Mouse (Mus musculus) bone marrow, adult 2 months (tissue): Measurements from ENCODE around the gene Porcn. TPM values are rescaled to one million over a fixed set of nuclear protein-coding genes. Genes with fewer than 3 reads are reported as not detected.

Source experiments
- H3K27ac ChIP-seq: fragments of 200-500 bp; 2 replicates; pipeline ENCODE4 v1.5.1; 2012; ENCODE audit warnings: low read depth, mild to moderate bottlenecking, control low read depth, inconsistent platforms, low read length; ENCODE audit not compliant: control insufficient read depth, poor library complexity, insufficient read depth
- H3K4me1 ChIP-seq: fragments of 200-500 bp; 2 replicates; pipeline ENCODE4 v1.6.1; 2011; ENCODE audit warnings: low read length; ENCODE audit not compliant: control insufficient read depth, insufficient read depth
- H3K4me3 ChIP-seq: fragments of 200-500 bp; replicated peaks from 2 replicates; pipeline ENCODE3; 2011; ENCODE audit warnings: mild to moderate bottlenecking, low read depth, low read length, control low read depth; ENCODE audit not compliant: control insufficient read depth
- CTCF ChIP-seq: fragments of 200-500 bp; IDR thresholded peaks from 2 replicates; pipeline ENCODE4 v1.5.1; 2011; ENCODE audit warnings: low read length, control low read depth; ENCODE audit not compliant: control insufficient read depth, insufficient read depth
- POLR2A ChIP-seq: fragments of 200-500 bp; IDR thresholded peaks from 2 replicates; pipeline ENCODE4 v1.6.1; 2011; ENCODE audit warnings: low read depth, mild to moderate bottlenecking, control low read depth, low read length, borderline replicate concordance; ENCODE audit not compliant: control insufficient read depth
- WGBS: fragments of 180-500 bp; shearing (Covaris S2); methylation state at CpG from one replicate; pipeline ENCODE4 v1.1.7; 2018; 5-methylcytosine and 5-hydroxymethylcytosine counted together
- polyA plus RNA-seq: library from polyadenylated mRNA; stranded (reverse); fragments of >200 nt; gene quantifications from 2 replicates; pipeline ENCODE4 v1.2.4, GENCODE M21; 2011; ENCODE audit warnings: low replicate concordance; ENCODE audit not compliant: missing spikeins, insufficient read depth, insufficient read length

Porcn gene
- polyA plus RNA-seq, 1 experiment, result 5.0 TPM

- TF ChIP-seq CTCF, result no peak
- TF ChIP-seq POLR2A, result no peak
- H3K4me1 ChIP-seq, result no peaks in the 10 kb centered on the region
- H3K4me3 ChIP-seq, result no peak overlapping the region
- H3K27ac ChIP-seq, result no peak overlapping the region
- 82% methylated on average over 14 of the region's 14 CpGs for WGBS
Measured at GRCm38 (mm10) chrX:8203105-8203504, 3.2 kb downstream of the Porcn start.

- Histone ChIP-seq H3K4me1 (no peaks in the 10 kb centered on the region; the same call in 1 of the 2 replicates), H3K4me3 (peak within 1 kb of the TSS; percentile 91), H3K27ac (peak within 1 kb of the TSS; percentile 67)
- 15% methylated on average over 10 of the region's 10 CpGs for WGBS
- TF ChIP-seq CTCF, result no peak
- TF ChIP-seq POLR2A, result no peak
Measured at GRCm38 (mm10) chrX:8193419-8193723, 13.0 kb downstream of the Porcn start, which contains the start of gene Ebp. Gene Ebp, minus strand, starts transcription at chrX:8193512.

- H3K4me1 ChIP-seq, result no peaks in the 10 kb centered on the region; the same call in 1 of the 2 replicates
- 12% methylated on average over 38 of the region's 38 CpGs for WGBS
- TF ChIP-seq CTCF (no peak), POLR2A (peak; percentile 80; the same call in 1 of the 2 replicates)
- H3K27ac ChIP-seq, result peak overlapping the region; percentile 67
- H3K4me3 ChIP-seq, result peak overlapping the region; percentile 91
Measured at GRCm38 (mm10) chrX:8192640-8193418, 13.5 kb downstream of the Porcn start.

- peak overlapping the region; percentile 67; the same call in 1 of the 2 replicates for H3K27ac ChIP-seq
- peak overlapping the region; percentile 91 for H3K4me3 ChIP-seq
- no peaks in the 10 kb centered on the region; the same call in 1 of the 2 replicates for H3K4me1 ChIP-seq
- no peak for TF ChIP-seq POLR2A
- TF ChIP-seq CTCF, result no peak
- 12% methylated on average over 13 of the region's 13 CpGs for WGBS
Measured at GRCm38 (mm10) chrX:8192126-8192639, 14.1 kb downstream of the Porcn start.

- WGBS, result 40% methylated on average over 7 of the region's 7 CpGs
- H3K4me1 ChIP-seq, result no peaks in the 10 kb centered on the region
- H3K27ac ChIP-seq, result no peak overlapping the region
- TF ChIP-seq CTCF, result no peak
- no peak for TF ChIP-seq POLR2A
- H3K4me3 ChIP-seq, result no peak overlapping the region
Measured at GRCm38 (mm10) chrX:8182871-8183540, 23.3 kb downstream of the Porcn start.

GRCm38 (mm10) chrX:8179646-8180045 is 26.7 kb downstream of the Porcn start:
- H3K27ac ChIP-seq, result no peak overlapping the region
- H3K4me1 ChIP-seq, result no peaks in the 10 kb centered on the region; the same call in 1 of the 2 replicates
- H3K4me3 ChIP-seq, result no peak overlapping the region
- WGBS, result 65% methylated on average over 5 of the region's 5 CpGs
- TF ChIP-seq CTCF, result no peak
- TF ChIP-seq POLR2A, result no peak

GRCm38 (mm10) chrX:8178871-8179270 is 27.5 kb downstream of the Porcn start:
- no peak overlapping the region for H3K27ac ChIP-seq
- 89% methylated on average over 2 of the region's 2 CpGs for WGBS
- no peaks in the 10 kb centered on the region; the same call in 1 of the 2 replicates for H3K4me1 ChIP-seq
- no peak overlapping the region for H3K4me3 ChIP-seq
- TF ChIP-seq CTCF (no peak), POLR2A (no peak)
